Mouse (Mus musculus): ENCODE results near the gene E2f2. TPM values are rescaled to one million over a fixed set of nuclear protein-coding genes. Genes with fewer than 3 reads are reported as not detected.

Gene E2f2
- polyA plus RNA-seq, 1 experiment from 2014 or later: 2.1 TPM

DNA sequence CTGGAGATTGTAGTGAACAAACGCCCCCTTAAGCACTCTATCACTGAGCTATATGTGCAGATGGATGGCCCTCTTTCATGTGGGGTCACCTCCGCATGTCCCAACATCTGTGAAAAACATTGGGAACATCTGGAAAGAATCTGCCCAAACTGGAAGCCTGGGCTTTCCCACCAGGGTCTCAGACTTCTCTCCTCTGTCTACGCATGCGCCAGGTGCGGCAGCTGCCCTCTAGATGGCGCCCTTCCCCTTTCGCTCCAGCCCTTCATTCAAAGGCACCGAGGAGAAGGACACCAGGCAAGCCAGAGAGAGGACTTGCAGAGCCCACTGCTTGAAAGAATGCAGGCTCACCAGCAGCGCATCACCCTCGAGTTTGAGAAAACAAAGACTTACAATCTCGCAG, 8.7 kb upstream of the E2f2 start:
- Histone ChIP-seq H3K4me2 (peak overlapping the region; percentile 29), H3K9ac (replicated peaks) (0 out of 2 replicates have a peak overlapping the region, but pooled peaks have one; percentile 10), H3K27ac (replicated peaks) (0 out of 2 replicates have a peak overlapping the region, but pooled peaks have one; percentile 41), H3K27me3 (replicated peaks) (no peaks in the 10 kb centered on the region), H3K4me3 (replicated peaks) (no peak overlapping the region), H3K9me3 (replicated peaks) (no peaks in the 10 kb centered on the region), H3K4me1 (peaks cover 11% of the 10 kb centered on the region), H3K36me3 (no peaks in the 10 kb centered on the region)
- WGBS: 3% methylated on average over 10 of the region's 11 CpGs
- peak; percentile 78; the same call in 1 of the 2 replicates for ATAC-seq (ENCODE audit: low FRiP score)

DNA sequence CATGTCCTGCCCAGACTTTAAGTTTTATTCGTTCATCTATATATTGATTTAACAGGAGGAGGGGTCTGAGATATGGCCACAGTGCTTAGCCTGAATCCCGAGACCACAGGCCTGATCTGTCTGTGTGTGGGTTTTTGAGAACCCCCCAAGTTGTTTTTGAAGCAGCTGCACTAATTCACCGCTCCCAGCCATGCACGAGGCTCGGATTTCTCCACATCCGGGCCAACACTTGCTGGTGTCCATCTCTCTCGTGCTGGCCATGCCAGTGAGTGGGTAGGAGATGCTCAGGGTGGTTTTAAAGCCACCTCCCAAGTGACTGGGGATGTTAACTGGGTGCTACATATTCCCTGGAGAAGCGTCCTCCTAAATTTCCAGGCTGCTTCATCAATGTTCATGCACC, 7.2 kb upstream of the E2f2 start:
- H3K4me2 ChIP-seq: no peak overlapping the region

DNA sequence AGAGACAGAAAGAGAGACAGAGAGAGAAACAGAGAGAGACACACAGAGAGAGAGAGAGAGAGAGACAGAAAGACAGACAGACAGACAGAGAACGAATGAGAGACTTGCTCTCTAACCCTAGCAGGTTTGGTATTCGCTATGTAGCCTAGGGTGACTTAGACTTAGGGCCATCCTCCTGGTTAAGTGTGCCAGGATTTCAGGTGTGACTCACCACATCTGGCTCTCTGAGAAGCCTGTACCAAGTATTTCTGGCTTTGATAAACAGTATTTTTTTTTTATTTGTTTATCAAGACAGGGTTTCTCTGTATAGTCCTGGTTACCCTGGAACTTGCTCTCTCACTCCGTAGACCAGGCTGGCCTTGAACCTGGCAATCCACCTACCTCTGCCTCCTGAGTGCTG, 4.5 kb upstream of the E2f2 start:
- no peak for ATAC-seq (ENCODE audit: low FRiP score)
- Histone ChIP-seq H3K4me3 (replicated peaks) (no peak overlapping the region), H3K27me3 (replicated peaks) (no peaks in the 10 kb centered on the region), H3K4me1 (peaks cover 15% of the 10 kb centered on the region), H3K27ac (replicated peaks) (no peak overlapping the region), H3K36me3 (no peaks in the 10 kb centered on the region), H3K9ac (replicated peaks) (no peak overlapping the region), H3K9me3 (replicated peaks) (no peaks in the 10 kb centered on the region), H3K4me2 (no peak overlapping the region)
- WGBS: 85% methylated on average over 3 of the region's 3 CpGs

More for the DNA sequence above, 7.2 kb upstream of the E2f2 start:
- no peaks in the 10 kb centered on the region for H3K27me3 ChIP-seq (replicated peaks)
- H3K4me3 ChIP-seq (replicated peaks): no peak overlapping the region
- no peaks in the 10 kb centered on the region for H3K9me3 ChIP-seq (replicated peaks)
- no peak overlapping the region for H3K9ac ChIP-seq (replicated peaks)
- peaks cover 4% of the 10 kb centered on the region for H3K4me1 ChIP-seq
- 88% methylated on average over 8 of the region's 8 CpGs for WGBS
- no peak for ATAC-seq (ENCODE audit: low FRiP score)
- H3K36me3 ChIP-seq: no peaks in the 10 kb centered on the region
- no peak overlapping the region for H3K27ac ChIP-seq (replicated peaks)

DNA sequence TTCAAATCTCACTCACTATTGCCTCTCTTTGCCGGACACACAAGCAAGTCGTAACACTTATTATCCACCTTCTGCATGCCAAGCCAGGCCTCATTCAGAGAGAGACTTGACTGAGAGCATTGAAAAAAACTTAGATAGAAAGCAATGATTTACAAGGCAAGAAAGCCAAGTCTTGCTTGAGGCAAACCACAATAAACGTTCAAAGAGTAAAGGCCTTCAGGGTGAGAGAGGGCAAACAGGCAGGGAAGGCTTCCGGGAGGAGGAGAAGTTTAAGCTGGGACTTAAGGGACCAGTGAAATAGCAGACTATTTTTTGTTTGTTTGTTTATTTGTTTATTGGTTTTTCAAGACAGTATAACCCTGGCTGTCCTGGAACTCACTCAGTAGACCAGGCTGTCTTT, 1.8 kb upstream of the E2f2 start:
- no peak overlapping the region for H3K4me3 ChIP-seq (replicated peaks)
- no peaks in the 10 kb centered on the region for H3K36me3 ChIP-seq
- peaks cover 21% of the 10 kb centered on the region for H3K4me1 ChIP-seq
- H3K4me2 ChIP-seq: no peak overlapping the region
- H3K27me3 ChIP-seq (replicated peaks): 0 out of 2 replicates have a peak, but pooled peaks cover 4% of the 10 kb centered on the region
- H3K9me3 ChIP-seq (replicated peaks): no peaks in the 10 kb centered on the region
- WGBS: 73% methylated on average over 4 of the region's 4 CpGs
- H3K27ac ChIP-seq (replicated peaks): no peak overlapping the region
- ATAC-seq (ENCODE audit: low FRiP score): no peak
- H3K9ac ChIP-seq (replicated peaks): no peak overlapping the region

DNA sequence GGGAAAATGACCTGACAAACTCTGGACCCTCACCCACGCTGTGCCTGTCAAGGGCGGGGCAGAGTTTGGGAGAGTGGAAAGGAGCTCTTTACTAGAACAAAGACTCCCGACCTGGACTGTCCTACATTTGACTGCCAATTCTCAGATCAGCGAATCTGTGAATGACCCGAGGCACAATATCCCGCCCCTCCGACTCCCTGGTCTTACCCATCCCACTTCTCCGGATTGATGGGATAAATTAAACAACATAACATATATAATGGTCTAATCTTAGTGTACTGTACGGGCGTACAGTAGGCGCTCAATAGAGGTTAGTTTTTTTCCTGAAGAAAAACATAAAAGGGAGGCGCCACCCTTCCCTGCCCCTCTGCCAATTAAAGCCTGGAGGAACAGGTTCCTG, 739 bp upstream of the E2f2 start:
- Histone ChIP-seq H3K27ac (replicated peaks) (no peak overlapping the region), H3K4me3 (replicated peaks) (peak overlapping the region; percentile 59), H3K4me2 (peak overlapping the region; percentile 100), H3K9ac (replicated peaks) (peak overlapping the region; percentile 60), H3K36me3 (no peaks in the 10 kb centered on the region), H3K9me3 (replicated peaks) (no peaks in the 10 kb centered on the region), H3K27me3 (replicated peaks) (0 out of 2 replicates have a peak, but pooled peaks cover 4% of the 10 kb centered on the region), H3K4me1 (peaks cover 21% of the 10 kb centered on the region)
- WGBS: 14% methylated on average over 12 of the region's 12 CpGs
- 0 out of 2 replicates have a peak, but pooled peaks have one; percentile 26 for ATAC-seq (ENCODE audit: low FRiP score)

DNA sequence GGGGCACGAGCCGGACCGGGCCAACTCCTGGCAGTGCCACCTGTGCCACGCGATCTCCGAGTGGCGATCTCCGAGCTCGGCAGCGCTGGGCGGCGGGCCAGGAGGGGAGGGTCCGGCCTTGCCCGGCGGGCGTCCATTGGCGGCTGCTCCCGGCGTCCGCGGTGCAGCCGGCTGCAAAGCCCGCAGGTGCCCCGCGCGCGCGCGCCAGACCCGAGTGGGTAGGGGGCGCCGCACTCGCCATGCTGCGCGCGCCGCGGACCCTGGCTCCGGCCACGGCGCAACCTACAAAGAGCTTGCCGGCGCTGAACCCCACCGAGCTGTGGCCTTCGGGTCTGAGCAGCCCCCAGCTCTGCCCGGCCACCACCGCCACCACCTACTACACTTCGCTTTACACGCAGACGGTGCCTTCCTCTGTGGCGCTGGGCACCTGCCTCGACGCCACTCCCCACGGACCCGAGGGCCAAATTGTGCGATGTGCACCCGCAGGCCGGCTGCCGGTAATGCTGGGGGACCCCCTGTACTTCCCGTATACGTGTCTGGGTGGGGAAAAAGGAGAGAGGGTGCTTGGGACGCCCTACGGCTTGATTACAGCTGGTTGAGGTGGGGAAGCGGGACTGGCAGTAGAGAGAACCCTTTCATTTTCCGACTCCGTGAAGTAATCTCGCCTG, 482 bp downstream of the E2f2 start:
- 0 out of 2 replicates have a peak, but pooled peaks have one; percentile 29 for ATAC-seq (ENCODE audit: low FRiP score)
- Histone ChIP-seq H3K36me3 (no peaks in the 10 kb centered on the region), H3K27ac (replicated peaks) (no peak overlapping the region), H3K9ac (replicated peaks) (peak overlapping the region; percentile 41), H3K9me3 (replicated peaks) (no peaks in the 10 kb centered on the region), H3K27me3 (replicated peaks) (0 out of 2 replicates have a peak, but pooled peaks cover 4% of the 10 kb centered on the region), H3K4me2 (peak overlapping the region; percentile 100), H3K4me1 (peaks cover 25% of the 10 kb centered on the region), H3K4me3 (replicated peaks) (peak overlapping the region; percentile 59)
- under 1% methylated on average over 67 of the region's 67 CpGs for WGBS

DNA sequence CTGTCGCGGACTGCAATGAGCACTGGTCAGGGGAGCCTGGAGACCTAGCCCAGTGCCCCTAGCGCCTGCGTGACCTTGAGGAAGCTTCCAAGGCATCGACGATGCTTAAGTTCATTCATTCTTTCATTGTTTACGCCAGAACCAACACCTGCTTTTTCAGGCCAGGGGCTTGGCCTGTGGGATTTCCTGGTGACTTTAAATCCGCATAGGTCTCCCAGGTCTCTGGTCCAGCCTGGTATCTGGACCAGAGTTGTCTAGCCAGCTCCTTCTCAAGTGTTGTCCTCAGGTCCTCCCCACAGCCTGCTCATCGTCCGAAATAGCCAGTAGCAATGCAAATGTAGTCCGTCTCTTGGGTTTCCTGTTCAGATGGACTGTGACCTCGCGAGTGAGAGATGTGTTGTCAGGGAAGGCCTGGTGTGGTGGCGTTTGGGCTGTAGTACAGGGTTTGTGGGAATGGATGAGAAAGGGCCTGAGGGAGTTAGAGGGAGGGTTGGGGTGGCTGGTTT, 1.1 kb downstream of the E2f2 start:
- 0 out of 2 replicates have a peak, but pooled peaks cover 4% of the 10 kb centered on the region for H3K27me3 ChIP-seq (replicated peaks)
- ATAC-seq (ENCODE audit: low FRiP score): no peak
- 3% methylated on average over 14 of the region's 14 CpGs for WGBS
- peak overlapping the region; percentile 59 for H3K4me3 ChIP-seq (replicated peaks)
- H3K36me3 ChIP-seq: no peaks in the 10 kb centered on the region
- no peaks in the 10 kb centered on the region for H3K9me3 ChIP-seq (replicated peaks)
- H3K27ac ChIP-seq (replicated peaks): no peak overlapping the region
- peaks cover 30% of the 10 kb centered on the region for H3K4me1 ChIP-seq
- peak overlapping the region; percentile 41 for H3K9ac ChIP-seq (replicated peaks)
- peak overlapping the region; percentile 100 for H3K4me2 ChIP-seq

DNA sequence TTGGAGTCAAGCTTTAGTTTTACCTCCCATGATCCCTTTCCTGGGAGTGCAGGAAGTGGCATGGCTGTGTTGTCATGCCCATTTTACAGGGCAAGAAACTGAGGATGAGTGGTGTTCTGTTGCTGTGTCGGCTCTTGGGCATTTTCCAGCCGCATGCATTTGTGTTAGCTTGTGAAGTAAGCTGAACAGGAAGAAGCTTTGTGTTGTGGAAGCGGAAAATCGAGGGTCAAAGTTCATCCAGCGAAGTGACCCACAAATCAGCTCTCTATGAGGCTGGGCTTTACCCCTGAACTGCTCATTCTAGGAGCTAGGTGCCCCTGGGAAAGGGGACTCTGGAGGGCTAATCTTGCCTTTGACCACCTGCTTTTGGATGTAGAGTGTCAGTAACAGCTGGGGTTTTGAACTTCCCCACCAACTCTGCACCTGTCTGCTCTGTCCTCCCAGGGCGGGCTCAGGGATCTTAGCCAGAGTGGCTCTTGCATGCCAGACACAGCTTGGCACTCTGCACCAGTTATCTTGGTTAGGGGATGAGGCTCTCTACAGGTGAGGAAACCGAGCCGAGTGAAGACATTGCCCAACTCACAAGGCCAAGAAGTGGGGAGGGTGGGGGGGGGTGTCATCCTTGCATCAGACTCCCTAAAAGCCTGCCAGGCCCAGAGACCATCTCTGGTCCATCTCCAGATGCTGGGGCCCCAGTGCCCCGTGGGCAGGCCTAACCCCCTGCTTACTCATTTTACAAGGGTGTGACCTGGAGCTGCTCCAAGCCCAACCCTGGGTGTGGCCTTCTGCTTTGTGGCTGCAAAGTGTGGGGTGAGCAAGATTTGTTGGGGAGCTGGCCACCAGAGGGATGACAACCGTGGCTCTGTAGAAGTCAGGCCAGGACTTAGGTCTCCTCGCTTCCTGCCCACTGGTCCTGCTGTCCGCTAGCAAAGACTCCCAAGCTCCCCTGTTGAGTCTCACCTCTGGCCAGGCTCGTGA, 2.3 kb downstream of the E2f2 start:
- Histone ChIP-seq H3K9me3 (replicated peaks) (no peaks in the 10 kb centered on the region), H3K9ac (replicated peaks) (no peak overlapping the region), H3K4me2 (peak overlapping the region; percentile 100), H3K27me3 (replicated peaks) (0 out of 2 replicates have a peak, but pooled peaks cover 4% of the 10 kb centered on the region), H3K4me1 (peaks cover 32% of the 10 kb centered on the region), H3K36me3 (no peaks in the 10 kb centered on the region), H3K27ac (replicated peaks) (no peak overlapping the region), H3K4me3 (replicated peaks) (no peak overlapping the region)
- ATAC-seq (ENCODE audit: low FRiP score): no peak
- WGBS: 61% methylated on average over 13 of the region's 13 CpGs

DNA sequence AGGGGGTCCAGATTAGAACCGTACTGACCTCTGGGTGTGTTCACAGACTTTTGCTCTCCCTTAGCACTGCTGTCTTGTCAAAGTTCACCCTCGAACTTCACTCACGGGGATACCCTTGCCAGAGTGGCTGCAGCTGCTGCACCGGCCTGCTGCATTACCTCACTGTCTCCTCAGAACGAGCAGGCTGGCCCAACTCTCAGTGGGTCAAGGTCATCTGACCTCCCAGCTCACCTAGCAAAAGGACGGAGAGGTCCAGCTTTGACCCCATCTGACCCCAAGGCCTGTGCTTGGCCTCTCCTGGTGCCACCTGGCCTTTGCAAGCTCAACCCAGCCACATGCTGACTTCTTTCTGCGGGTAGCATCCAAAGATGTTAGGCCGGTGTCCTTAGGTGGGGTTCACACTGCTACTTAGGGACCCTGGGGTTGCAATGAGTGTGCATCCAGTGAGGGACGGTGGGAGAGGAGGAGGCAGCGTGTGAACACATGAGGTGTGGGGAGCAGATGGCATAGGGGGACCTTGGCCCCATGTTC, 3.9 kb downstream of the E2f2 start:
- Histone ChIP-seq H3K27ac (replicated peaks) (no peak overlapping the region), H3K4me1 (peaks cover 46% of the 10 kb centered on the region), H3K9ac (replicated peaks) (no peak overlapping the region), H3K27me3 (replicated peaks) (0 out of 2 replicates have a peak, but pooled peaks cover 4% of the 10 kb centered on the region), H3K4me2 (no peak overlapping the region), H3K4me3 (replicated peaks) (no peak overlapping the region), H3K36me3 (no peaks in the 10 kb centered on the region), H3K9me3 (replicated peaks) (no peaks in the 10 kb centered on the region)
- WGBS: 74% methylated on average over 10 of the region's 10 CpGs
- no peak for ATAC-seq (ENCODE audit: low FRiP score)

DNA sequence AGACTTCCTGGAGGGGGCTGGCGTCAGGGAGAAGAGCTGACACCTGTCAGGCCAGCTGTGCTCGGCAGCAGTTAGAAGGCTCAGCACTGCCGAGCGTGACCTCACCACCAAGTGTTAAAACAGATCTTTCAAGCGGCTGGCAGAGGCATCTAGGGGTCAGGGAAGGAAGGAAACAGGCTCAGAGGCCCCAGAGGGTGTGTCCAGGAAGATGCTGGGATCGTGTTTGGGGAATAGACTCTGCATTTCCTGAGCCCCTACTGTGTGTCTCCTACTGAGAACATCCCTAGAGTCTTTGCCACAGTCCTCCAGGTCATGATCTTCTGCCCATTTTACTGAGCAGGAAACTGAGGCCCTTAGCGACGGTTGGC, 5.0 kb downstream of the E2f2 start:
- Histone ChIP-seq H3K4me2 (no peak overlapping the region), H3K9me3 (replicated peaks) (no peaks in the 10 kb centered on the region), H3K36me3 (no peaks in the 10 kb centered on the region), H3K9ac (replicated peaks) (no peak overlapping the region), H3K27ac (replicated peaks) (no peak overlapping the region), H3K4me3 (replicated peaks) (no peak overlapping the region), H3K27me3 (replicated peaks) (0 out of 2 replicates have a peak, but pooled peaks cover 4% of the 10 kb centered on the region), H3K4me1 (peaks cover 40% of the 10 kb centered on the region)
- WGBS: 43% methylated on average over 8 of the region's 8 CpGs
- no peak for ATAC-seq (ENCODE audit: low FRiP score)
